Mouse (Mus musculus) heart, embryonic 16.5 days (tissue): ENCODE data around the gene Il10ra. TPM values are rescaled to one million over a fixed set of nuclear protein-coding genes. Genes with fewer than 3 reads are reported as not detected.

Experiments
- ATAC-seq: fragments of 200-750 bp; cut with Nextera tagmentation; replicated peaks from 2 replicates; pipeline ENCODE4 v1.8.0; 2017; ENCODE audit warnings: moderate number of reproducible peaks; ENCODE audit not compliant: insufficient read depth, low FRiP score; ENCODE audit errors: extremely low read depth
- H3K27ac ChIP-seq: fragments of 300-500 bp; sonication (generic); 2 replicates; pipeline ENCODE4 v1.5.1; 2014; ENCODE audit warnings: mild to moderate bottlenecking, low read length, control low read depth, moderate library complexity
- H3K27me3 ChIP-seq: fragments of 300-500 bp; sonication (generic); 2 replicates; pipeline ENCODE4 v1.6.1; 2014; ENCODE audit warnings: low read length, mixed read lengths; ENCODE audit not compliant: control insufficient read depth, insufficient read depth
- H3K36me3 ChIP-seq: fragments of 300-500 bp; sonication (generic); 2 replicates; pipeline ENCODE4 v1.6.1; 2014; ENCODE audit not compliant: control insufficient read depth, insufficient read depth
- H3K4me1 ChIP-seq: fragments of 300-500 bp; sonication (generic); 2 replicates; pipeline ENCODE4 v1.6.1; 2014; ENCODE audit warnings: low read length, mixed read lengths; ENCODE audit not compliant: control insufficient read depth, insufficient read depth
- H3K4me2 ChIP-seq: fragments of 300-500 bp; sonication (generic); 2 replicates; pipeline ENCODE4 v1.6.1; 2014; ENCODE audit warnings: low read depth, mild to moderate bottlenecking, control low read depth, low read length
- H3K4me3 ChIP-seq: fragments of 300-500 bp; sonication (generic); 2 replicates; pipeline ENCODE4 v1.5.1; 2014; ENCODE audit warnings: mild to moderate bottlenecking, control low read depth, low read length
- H3K9ac ChIP-seq: fragments of 300-500 bp; sonication (generic); 2 replicates; pipeline ENCODE4 v1.6.1; 2014; ENCODE audit warnings: low read length, control low read depth
- H3K9me3 ChIP-seq: fragments of 300-500 bp; sonication (generic); replicated peaks from 2 replicates; pipeline ENCODE4 v1.6.1; 2016; ENCODE audit warnings: low read length; ENCODE audit not compliant: control insufficient read depth
- WGBS: fragments of 180-500 bp; shearing (Covaris S2); extraction: QIAGEN DNeasy Blood & Tissue Kit; methylation state at CpG from one replicate; pipeline ENCODE4 v1.1.7; 2014; 5-methylcytosine and 5-hydroxymethylcytosine counted together
- polyA plus RNA-seq: library from polyadenylated mRNA; unstranded; fragments of >200 nt; fragmentation: Nextera tagmentation; extraction: Ambion mirVana; gene quantifications from 2 replicates; pipeline ENCODE4 v1.2.1, GENCODE M21; 2015

The Il10ra gene
- polyA plus RNA-seq, 1 experiment from 2014 or later = 1.7 TPM

- no peak overlapping the region for H3K27ac ChIP-seq
- WGBS = 73% methylated on average over 11 of the region's 11 CpGs
- H3K4me3 ChIP-seq = no peak overlapping the region
- no peaks in the 10 kb centered on the region for H3K27me3 ChIP-seq
- H3K4me2 ChIP-seq = no peak overlapping the region
- no peaks in the 10 kb centered on the region for H3K36me3 ChIP-seq
- no peak for ATAC-seq
- no peak overlapping the region for H3K9ac ChIP-seq
- peaks cover 5% of the 10 kb centered on the region for H3K4me1 ChIP-seq
- H3K9me3 ChIP-seq = peaks cover 4% of the 10 kb centered on the region
Measured at GRCm38 (mm10) chr9:45299231-45300006, 30.5 kb upstream of the Il10ra start.

GRCm38 (mm10) chr9:45294210-45295011 lies 25.5 kb upstream of the Il10ra start:
- 43% methylated on average over 10 of the region's 10 CpGs for WGBS
- no peak overlapping the region for H3K4me2 ChIP-seq
- no peaks in the 10 kb centered on the region for H3K9me3 ChIP-seq
- no peaks in the 10 kb centered on the region for H3K27me3 ChIP-seq
- no peak overlapping the region for H3K4me3 ChIP-seq
- ATAC-seq = no peak
- H3K27ac ChIP-seq = no peak overlapping the region
- H3K9ac ChIP-seq = no peak overlapping the region
- H3K36me3 ChIP-seq = no peaks in the 10 kb centered on the region
- no peaks in the 10 kb centered on the region; the same call in 1 of the 2 replicates for H3K4me1 ChIP-seq

GRCm38 (mm10) chr9:45291481-45292168 lies 22.7 kb upstream of the Il10ra start:
- ATAC-seq = no peak
- Histone ChIP-seq H3K27me3 (no peaks in the 10 kb centered on the region), H3K4me3 (no peak overlapping the region), H3K27ac (no peak overlapping the region), H3K9ac (no peak overlapping the region), H3K36me3 (no peaks in the 10 kb centered on the region), H3K4me1 (no peaks in the 10 kb centered on the region; the same call in 1 of the 2 replicates), H3K9me3 (no peaks in the 10 kb centered on the region), H3K4me2 (no peak overlapping the region)
- 72% methylated on average over 11 of the region's 11 CpGs for WGBS

GRCm38 (mm10) chr9:45282466-45282865 lies 13.5 kb upstream of the Il10ra start:
- WGBS = 74% methylated on average over 5 of the region's 5 CpGs
- no peaks in the 10 kb centered on the region for H3K27me3 ChIP-seq
- ATAC-seq = no peak
- H3K9ac ChIP-seq = no peak overlapping the region
- H3K4me2 ChIP-seq = no peak overlapping the region
- no peaks in the 10 kb centered on the region for H3K4me1 ChIP-seq
- H3K9me3 ChIP-seq = no peaks in the 10 kb centered on the region
- H3K4me3 ChIP-seq = no peak overlapping the region
- H3K36me3 ChIP-seq = no peaks in the 10 kb centered on the region
- H3K27ac ChIP-seq = no peak overlapping the region

GRCm38 (mm10) chr9:45280891-45281290 lies 11.9 kb upstream of the Il10ra start:
- no peak for ATAC-seq
- no peak overlapping the region for H3K4me3 ChIP-seq
- no peaks in the 10 kb centered on the region for H3K36me3 ChIP-seq
- H3K9me3 ChIP-seq = no peaks in the 10 kb centered on the region
- no peak overlapping the region for H3K4me2 ChIP-seq
- H3K4me1 ChIP-seq = no peaks in the 10 kb centered on the region
- H3K27me3 ChIP-seq = no peaks in the 10 kb centered on the region
- H3K27ac ChIP-seq = no peak overlapping the region
- 67% methylated on average over 3 of the region's 3 CpGs for WGBS
- H3K9ac ChIP-seq = no peak overlapping the region

GRCm38 (mm10) chr9:45280059-45280458 lies 11.1 kb upstream of the Il10ra start:
- no peak for ATAC-seq
- Histone ChIP-seq H3K4me3 (no peak overlapping the region), H3K4me2 (no peak overlapping the region), H3K4me1 (no peaks in the 10 kb centered on the region), H3K27ac (no peak overlapping the region), H3K9me3 (no peaks in the 10 kb centered on the region), H3K27me3 (no peaks in the 10 kb centered on the region), H3K36me3 (no peaks in the 10 kb centered on the region), H3K9ac (no peak overlapping the region)
- WGBS = 67% methylated on average over 3 of the region's 3 CpGs

- no peak overlapping the region for H3K4me3 ChIP-seq
- H3K4me2 ChIP-seq = no peak overlapping the region
- WGBS = 84% methylated on average over 2 of the region's 2 CpGs
- no peak for ATAC-seq
- 0 out of 2 replicates have a peak overlapping the region, but pooled peaks have one; percentile 4 for H3K27ac ChIP-seq
- H3K36me3 ChIP-seq = no peaks in the 10 kb centered on the region
- no peaks in the 10 kb centered on the region for H3K9me3 ChIP-seq
- H3K4me1 ChIP-seq = no peaks in the 10 kb centered on the region
- H3K9ac ChIP-seq = no peak overlapping the region
- peaks cover 10% of the 10 kb centered on the region for H3K27me3 ChIP-seq
Measured at GRCm38 (mm10) chr9:45274635-45275034, 5.7 kb upstream of the Il10ra start.

- ATAC-seq = no peak
- Histone ChIP-seq H3K36me3 (no peaks in the 10 kb centered on the region), H3K27me3 (peaks cover 14% of the 10 kb centered on the region), H3K4me2 (no peak overlapping the region), H3K4me1 (peaks cover under 1% of the 10 kb centered on the region; the same call in 1 of the 2 replicates), H3K4me3 (no peak overlapping the region), H3K9me3 (no peaks in the 10 kb centered on the region), H3K27ac (no peak overlapping the region), H3K9ac (no peak overlapping the region)
- 66% methylated on average over 4 of the region's 4 CpGs for WGBS
Measured at GRCm38 (mm10) chr9:45274218-45274617, 5.3 kb upstream of the Il10ra start.
